Mouse (Mus musculus) MEL (cell line): ENCODE measurements around the gene Ptpa. TPM values are rescaled to one million over a fixed set of nuclear protein-coding genes. Genes with fewer than 3 reads are reported as not detected.

Experiments used
- DNase-seq: peaks from one replicate; pipeline ENCODE4 v3.0.0; 2011; ENCODE audit warnings: low read depth, low spot score
- H3K27ac ChIP-seq: 2 replicates; pipeline ENCODE4 v1.5.1; 2012; ENCODE audit warnings: low read depth, mild to moderate bottlenecking, control low read depth, low read length, moderate library complexity; ENCODE audit not compliant: control insufficient read depth
- H3K27me3 ChIP-seq, 2 experiments: fragments of 150-350 bp in 1 of 2; sonication (generic) in 1 of 2; 2 replicates each; pipeline ENCODE4 v1.6.1; 2012; ENCODE audit warnings: low read length in 2 of 2, mild to moderate bottlenecking in 2 of 2, improper control_type of control experiment in 1 of 2, moderate library complexity in 1 of 2; ENCODE audit not compliant: insufficient read depth in 2 of 2, control insufficient read depth in 1 of 2
- H3K36me3 ChIP-seq, 2 experiments: 2 replicates each; pipeline ENCODE4 v1.6.1; 2012 to 2014; ENCODE audit warnings: low read length in 2 of 2, improper control_type of control experiment in 1 of 2, inconsistent platforms in 1 of 2, mild to moderate bottlenecking in 1 of 2; ENCODE audit not compliant: insufficient read depth in 2 of 2, control insufficient read depth in 1 of 2
- H3K4me1 ChIP-seq, 2 experiments: fragments of 150-350 bp in 1 of 2; sonication (generic) in 1 of 2; 2 replicates each; pipeline ENCODE4 v1.6.1; 2012; ENCODE audit warnings: low read length in 2 of 2, improper control_type of control experiment in 1 of 2, mild to moderate bottlenecking in 1 of 2; ENCODE audit not compliant: insufficient read depth in 2 of 2, control insufficient read depth in 1 of 2
- H3K4me3 ChIP-seq, 2 experiments: fragments of 150-350 bp in 1 of 2; sonication (generic) in 1 of 2; 2 replicates each; pipeline ENCODE4 v1.5.1; 2012; ENCODE audit warnings: low read depth in 2 of 2, low read length in 2 of 2, mild to moderate bottlenecking in 2 of 2, moderate library complexity in 2 of 2, control low read depth in 1 of 2, improper control_type of control experiment in 1 of 2; ENCODE audit not compliant: control insufficient read depth in 1 of 2, insufficient read depth in 1 of 2
- H3K79me2 ChIP-seq: 2 replicates; pipeline ENCODE4 v1.6.1; 2012; ENCODE audit warnings: mild to moderate bottlenecking, low read length, moderate library complexity; ENCODE audit not compliant: control insufficient read depth, poor library complexity, insufficient read depth
- H3K9ac ChIP-seq: 2 replicates; pipeline ENCODE4 v1.6.1; 2012; ENCODE audit warnings: low read depth, mild to moderate bottlenecking, control low read depth, low read length, moderate library complexity; ENCODE audit not compliant: control insufficient read depth, poor library complexity, severe bottlenecking
- H3K9me3 ChIP-seq: fragments of 150-350 bp; sonication (generic); replicated peaks from 2 replicates; pipeline ENCODE4 v1.6.1; 2012; ENCODE audit warnings: mild to moderate bottlenecking, low read length, improper control_type of control experiment, moderate library complexity; ENCODE audit not compliant: insufficient read depth
- BHLHE40 ChIP-seq: IDR thresholded peaks from 2 replicates; pipeline ENCODE4 v1.6.1; 2012; ENCODE audit warnings: low read depth, mild to moderate bottlenecking, inconsistent platforms, low read length, improper control_type of control experiment, borderline replicate concordance
- CTCF ChIP-seq, 3 experiments: IDR thresholded peaks in 2 of 3; conservative IDR thresholded peaks in 1 of 3; 2 replicates each; pipeline ENCODE4 v1.5.1; 2011 to 2012; ENCODE audit warnings: low read length in 3 of 3, low read depth in 2 of 3, mild to moderate bottlenecking in 2 of 3, improper control_type of control experiment in 1 of 3, inconsistent platforms in 1 of 3, mixed read lengths in 1 of 3, moderate library complexity in 1 of 3; ENCODE audit not compliant: control insufficient read depth in 1 of 3, insufficient read depth in 1 of 3, poor library complexity in 1 of 3, severe bottlenecking in 1 of 3
- EP300 ChIP-seq, 2 experiments: IDR thresholded peaks; 2 replicates each; pipeline ENCODE4 v1.6.1; 2011; ENCODE audit warnings: improper control_type of control experiment in 2 of 2, low read length in 2 of 2, low read depth in 1 of 2, mild to moderate bottlenecking in 1 of 2
- GATA1 ChIP-seq: IDR thresholded peaks from 2 replicates; pipeline ENCODE4 v1.6.1; 2011; ENCODE audit warnings: low read depth, low read length, improper control_type of control experiment
- MYB ChIP-seq: IDR thresholded peaks from 2 replicates; pipeline ENCODE4 v1.6.1; 2011; ENCODE audit warnings: mild to moderate bottlenecking, low read depth, low read length, improper control_type of control experiment
- MYC ChIP-seq: IDR thresholded peaks from 2 replicates; pipeline ENCODE4 v1.6.1; 2011; ENCODE audit warnings: low read depth, mild to moderate bottlenecking, low read length, improper control_type of control experiment, moderate library complexity
- POLR2A ChIP-seq, 2 experiments: IDR thresholded peaks; 2 replicates each; pipeline ENCODE4 v1.6.1; 2011 to 2012; ENCODE audit warnings: low read length in 2 of 2, mild to moderate bottlenecking in 2 of 2, control low read depth in 1 of 2, improper control_type of control experiment in 1 of 2, low read depth in 1 of 2, moderate library complexity in 1 of 2; ENCODE audit not compliant: control insufficient read depth in 1 of 2, insufficient read depth in 1 of 2, poor library complexity in 1 of 2
- POLR2AphosphoS5 ChIP-seq: IDR thresholded peaks from 2 replicates; pipeline ENCODE4 v1.6.1; 2012; ENCODE audit warnings: low read depth, borderline replicate concordance, mild to moderate bottlenecking, inconsistent platforms, low read length, moderate library complexity, mixed read lengths
- RCOR1 ChIP-seq: IDR thresholded peaks from 2 replicates; pipeline ENCODE4 v1.6.1; 2012; ENCODE audit warnings: low read depth, mild to moderate bottlenecking, inconsistent platforms, low read length, improper control_type of control experiment
- TAL1 ChIP-seq: IDR thresholded peaks from 2 replicates; pipeline ENCODE4 v1.6.1; 2012; ENCODE audit warnings: mild to moderate bottlenecking, inconsistent platforms, low read length, moderate library complexity, mixed read lengths
- TBP ChIP-seq: IDR thresholded peaks from 2 replicates; pipeline ENCODE4 v1.8.0; 2011; ENCODE audit warnings: low read depth, low read length, improper control_type of control experiment
- TCF12 ChIP-seq: IDR thresholded peaks from 2 replicates; pipeline ENCODE4 v1.6.1; 2014; ENCODE audit warnings: low read depth, mild to moderate bottlenecking, inconsistent platforms, low read length, improper control_type of control experiment, moderate library complexity
- ZC3H11A ChIP-seq: IDR thresholded peaks from 2 replicates; pipeline ENCODE4 v1.6.1; 2012; ENCODE audit warnings: low read depth, mild to moderate bottlenecking, inconsistent platforms, low read length, improper control_type of control experiment
- ZMIZ1 ChIP-seq: IDR thresholded peaks from 2 replicates; pipeline ENCODE4 v1.6.1; 2012; ENCODE audit warnings: low read depth, mild to moderate bottlenecking, inconsistent platforms, low read length, improper control_type of control experiment, moderate library complexity
- polyA plus RNA-seq, 2 experiments: library from polyadenylated mRNA; stranded (reverse) in 1 of 2; unstranded in 1 of 2; fragments of >175 nt in 1 of 2; fragments of >200 nt in 1 of 2; gene quantifications; 2 replicates each; pipeline versions ENCODE4 v1.2.1 to v1.2.4; 2012; ENCODE audit warnings: low replicate concordance in 2 of 2, low read depth in 1 of 2; ENCODE audit not compliant: insufficient read length in 2 of 2, insufficient read depth in 1 of 2, missing spikeins in 1 of 2
- total RNA-seq: library from RNA; depleted of rRNA; stranded (reverse); fragments of 300-350 nt; gene quantifications from 2 replicates; pipeline ENCODE4 v1.2.3, GENCODE M21; 2012

Ptpa gene
- total and polyA plus RNA-seq, 3 experiments = 159 to 382 TPM; not detected in 1

DNA sequence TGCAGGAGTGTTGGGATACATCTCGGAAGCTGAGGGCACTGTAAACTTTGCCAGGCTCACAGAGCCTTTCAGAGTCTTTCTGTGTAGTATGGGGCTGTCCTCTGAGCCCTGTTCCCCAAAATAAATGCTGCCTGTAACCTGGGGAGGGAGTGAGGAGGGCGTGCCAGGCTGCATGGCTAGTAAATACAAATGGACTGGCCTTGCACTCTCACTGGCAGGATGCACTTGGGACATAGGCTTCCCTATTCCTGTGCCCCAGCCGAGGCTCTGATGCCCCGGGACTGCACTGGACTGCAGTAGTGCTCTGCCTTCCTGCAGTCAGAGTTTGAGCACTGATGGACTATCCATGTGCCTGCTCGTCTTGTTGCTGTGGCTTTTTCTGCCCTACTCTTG is 26.7 kb downstream of the Ptpa start:
- no peak for DNase-seq
- no peak overlapping the region for H3K4me3 ChIP-seq

DNA sequence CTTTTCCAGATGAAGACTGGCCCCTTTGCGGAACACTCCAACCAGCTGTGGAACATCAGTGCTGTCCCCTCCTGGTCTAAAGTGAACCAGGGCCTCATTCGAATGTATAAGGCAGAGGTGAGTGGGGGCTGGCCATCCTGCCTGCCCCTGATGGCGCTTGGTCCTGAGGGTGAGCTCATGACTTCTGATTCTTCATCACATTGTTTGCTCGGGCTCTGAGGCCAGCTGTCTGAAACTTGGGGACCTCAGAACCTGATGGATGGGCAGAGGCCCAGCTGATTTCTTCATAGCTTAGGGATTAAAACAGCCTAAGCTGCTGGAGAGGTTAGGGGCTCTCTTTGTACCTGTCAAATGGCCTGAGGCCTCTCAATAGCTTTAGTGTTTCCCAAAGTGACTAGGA is 27.4 kb downstream of the Ptpa start:
- Histone ChIP-seq H3K9me3 (no peaks in the 10 kb centered on the region), H3K4me3 (no peak overlapping the region), H3K27ac (no peak overlapping the region), H3K36me3 (peaks cover 0 to 6% of the 10 kb centered on the region in 2 experiments; a peak in 2 of 4 replicates)
- no peak for DNase-seq
- TF ChIP-seq EP300 (IDR thresholded peaks at IDR 0.05; ENCODE audit: low read depth in 1 of 2, low read length in 2 of 2) (no peak), TCF12 (no peak), RCOR1 (no peak), POLR2A (IDR thresholded peaks at IDR 0.05; ENCODE audit: control insufficient read depth in 1 of 2, insufficient read depth in 1 of 2, low read depth in 1 of 2, low read length in 2 of 2, poor library complexity in 1 of 2) (no peak), ZMIZ1 (no peak), ZC3H11A (no peak), BHLHE40 (no peak), POLR2AphosphoS5 (no peak)
- TF ChIP-seq, all 39 proteins: peak for 0
- no peaks in the 10 kb centered on the region for H3K79me2 ChIP-seq
- H3K9ac ChIP-seq = no peak overlapping the region
- H3K27me3 ChIP-seq = no peaks in the 10 kb centered on the region
- H3K4me1 ChIP-seq = no peaks in the 10 kb centered on the region

More for the DNA sequence above, 26.7 kb downstream of the Ptpa start:
- Histone ChIP-seq H3K9ac (no peak overlapping the region), H3K27ac (no peak overlapping the region), H3K27me3 (no peaks in the 10 kb centered on the region), H3K36me3 (peaks cover 0 to 9% of the 10 kb centered on the region in 2 experiments; a peak in 2 of 4 replicates), H3K79me2 (no peaks in the 10 kb centered on the region), H3K4me1 (no peaks in the 10 kb centered on the region), H3K9me3 (no peaks in the 10 kb centered on the region)
- no peak for TF ChIP-seq POLR2A (IDR thresholded peaks at IDR 0.05; ENCODE audit: control insufficient read depth in 1 of 2, insufficient read depth in 1 of 2, low read depth in 1 of 2, low read length in 2 of 2, poor library complexity in 1 of 2)
- TF ChIP-seq CTCF (IDR thresholded peaks at IDR 0.05 in 2 of 3, conservative IDR thresholded peaks at IDR 0.05 in 1 of 3; ENCODE audit: control insufficient read depth in 1 of 3, insufficient read depth in 1 of 3, low read depth in 2 of 3, low read length in 3 of 3, poor library complexity in 1 of 3, severe bottlenecking in 1 of 3) = no peak
- no peak for TF ChIP-seq GATA1
- no peak for TF ChIP-seq MYB
- no peak for TF ChIP-seq MYC

DNA sequence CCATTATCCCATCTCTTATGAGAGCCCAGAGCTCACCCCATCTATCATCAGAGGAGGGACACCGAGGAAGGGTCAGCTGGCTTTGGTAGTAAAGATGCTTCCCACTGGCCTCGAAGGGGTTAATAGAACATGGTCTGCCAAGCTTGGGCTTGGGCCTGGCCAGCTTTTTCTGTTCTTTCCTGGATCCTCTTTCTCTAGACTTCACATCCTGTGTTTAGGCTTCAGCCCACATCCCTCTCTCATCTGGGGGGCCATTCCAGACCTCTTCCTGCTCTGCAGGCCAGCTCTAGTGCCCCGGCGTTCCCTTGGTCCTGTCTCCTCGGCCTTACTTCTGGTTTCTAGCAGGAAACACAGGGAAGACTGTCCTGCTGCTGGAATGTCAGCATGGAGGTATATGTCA is 28.2 kb downstream of the Ptpa start:
- Histone ChIP-seq H3K9ac (no peak overlapping the region), H3K27me3 (no peaks in the 10 kb centered on the region), H3K79me2 (no peaks in the 10 kb centered on the region), H3K9me3 (no peaks in the 10 kb centered on the region), H3K4me1 (no peaks in the 10 kb centered on the region), H3K4me3 (no peak overlapping the region), H3K36me3 (peaks cover 0 to 6% of the 10 kb centered on the region in 2 experiments; a peak in 1 of 4 replicates), H3K27ac (no peak overlapping the region)
- TF ChIP-seq TBP (no peak), TAL1 (no peak), GATA1 (no peak)
- no peak for DNase-seq
